Mouse (Mus musculus) c-Kit-positive CD71-positive TER-119-negative erythroid progenitor cells, embryonic 14.5 days (primary cell): ENCODE data around the gene Cnot10.
A peak's percentile ranks its signal among the peaks of the same experiment; 100 is the strongest.

Experiments used
- DNase-seq: peaks from one replicate; pipeline ENCODE4 v3.0.0-alpha.2; 2013; ENCODE audit warnings: low read depth

Cnot10 gene

DNA sequence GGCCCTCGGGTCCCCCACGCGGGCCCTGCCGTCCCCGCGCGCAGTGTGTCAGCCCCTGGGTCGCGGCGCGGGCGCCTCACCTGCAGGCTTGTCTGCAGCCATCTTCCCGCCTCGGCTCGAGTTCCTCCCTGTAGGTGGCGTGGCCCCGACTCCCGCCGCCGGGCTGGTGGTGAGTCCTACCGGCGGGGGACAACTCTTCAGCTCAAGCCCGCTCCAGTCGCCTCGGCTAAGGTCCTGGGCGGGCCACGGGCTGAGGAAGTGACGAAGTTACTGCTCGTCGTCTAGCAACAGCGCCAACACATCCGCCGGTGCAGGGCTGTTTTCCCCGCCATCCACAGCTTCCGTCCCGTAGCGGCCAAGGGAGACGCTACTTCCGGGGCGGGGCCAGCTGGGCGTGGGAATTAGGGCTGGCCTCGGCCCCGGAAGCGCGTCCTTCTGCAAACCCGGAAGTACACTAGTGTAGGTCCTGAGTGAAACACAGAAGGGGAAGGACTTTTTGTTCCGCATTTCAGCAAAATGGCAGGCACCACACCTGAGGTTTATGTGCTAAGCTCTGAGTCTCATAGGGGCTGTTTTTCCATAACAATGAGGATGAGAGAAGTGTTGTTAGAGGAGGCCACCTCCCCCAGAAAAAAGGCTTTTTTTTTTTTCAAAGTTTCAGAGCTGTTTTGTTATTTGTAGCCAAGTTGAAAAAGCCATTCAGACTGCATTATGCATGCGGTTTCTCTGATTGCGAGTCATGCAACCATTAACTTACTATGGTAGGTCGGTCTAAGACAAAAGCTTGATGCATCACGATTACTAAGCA lies at the start of gene Cnot10:
Gene Cnot10 (minus strand): TSS at position 346 of the 808 bp plus-strand sequence.
- peak; percentile 98 for DNase-seq

DNA sequence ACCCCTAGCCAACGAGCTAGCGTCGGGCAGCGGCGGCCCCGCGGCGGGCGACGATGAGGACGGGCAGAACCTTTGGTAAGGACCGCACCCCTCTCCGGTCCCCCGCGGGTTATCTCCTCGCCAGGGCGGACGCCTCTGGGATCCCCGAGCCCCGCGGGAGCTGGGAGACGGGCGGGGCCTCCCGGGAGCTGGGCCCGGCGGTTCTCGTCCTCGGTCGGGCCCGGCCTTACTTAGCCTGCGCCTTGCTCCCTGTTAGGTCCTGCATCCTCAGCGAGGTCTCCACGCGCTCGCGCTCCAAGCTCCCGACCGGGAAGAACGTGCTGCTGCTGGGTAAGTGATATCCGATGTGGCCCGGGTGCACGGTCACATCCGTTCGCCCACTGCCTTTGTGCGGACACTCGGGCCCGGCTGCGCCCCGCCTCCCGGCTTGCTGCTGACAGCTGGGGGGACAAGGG lies 49.0 kb upstream of the Cnot10 start:
- no peak for DNase-seq

GRCm38 (mm10) chr9:114688252-114688952 lies 48.4 kb upstream of the Cnot10 start, which contains the start of gene Dync1li1:
Gene Dync1li1 (plus strand): TSS chr9:114688790.
- peak; percentile 89 for DNase-seq

DNA sequence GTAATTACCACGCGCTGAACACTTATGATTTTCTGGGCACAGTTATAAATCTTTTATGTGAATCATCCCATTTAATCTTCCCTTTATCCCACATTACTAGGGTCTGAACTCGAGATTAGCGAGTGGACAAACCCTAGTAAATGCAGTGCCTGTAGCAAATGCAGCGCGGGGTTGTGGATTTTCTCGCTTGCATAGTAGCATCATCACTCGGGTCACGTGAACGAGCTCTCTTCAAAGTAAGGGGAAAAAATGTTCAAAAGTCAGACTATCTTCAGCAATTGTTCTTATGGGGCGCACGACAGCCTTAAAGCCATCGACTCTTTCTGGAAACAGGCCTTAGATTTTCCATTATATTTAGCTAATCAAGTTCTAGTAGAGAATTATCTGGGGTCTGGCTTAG lies 47.7 kb upstream of the Cnot10 start:
- no peak for DNase-seq

DNA sequence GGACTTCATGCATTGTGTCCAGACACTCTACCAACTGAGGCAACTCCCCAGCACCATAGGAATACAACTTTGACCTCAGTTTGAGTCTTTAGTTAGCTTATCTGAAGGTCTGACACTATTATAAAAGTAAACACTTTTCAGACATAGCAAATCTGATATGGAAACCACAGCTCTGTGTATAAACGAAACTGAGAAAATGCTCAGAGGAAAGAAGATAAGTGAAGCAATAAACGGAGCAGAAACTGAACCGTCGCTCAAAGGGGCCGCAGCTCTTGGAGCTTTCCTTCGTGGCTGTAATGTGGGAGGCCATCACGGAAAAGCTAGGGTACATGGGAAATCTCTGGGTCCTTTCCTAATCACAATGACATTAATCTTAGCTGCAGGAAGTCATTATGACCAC lies 46.3 kb upstream of the Cnot10 start:
- no peak for DNase-seq

- DNase-seq, result no peak
Observed at GRCm38 (mm10) chr9:114682193-114682592, 42.2 kb upstream of the Cnot10 start.

GRCm38 (mm10) chr9:114680531-114680930 lies 40.5 kb upstream of the Cnot10 start:
- no peak for DNase-seq

DNA sequence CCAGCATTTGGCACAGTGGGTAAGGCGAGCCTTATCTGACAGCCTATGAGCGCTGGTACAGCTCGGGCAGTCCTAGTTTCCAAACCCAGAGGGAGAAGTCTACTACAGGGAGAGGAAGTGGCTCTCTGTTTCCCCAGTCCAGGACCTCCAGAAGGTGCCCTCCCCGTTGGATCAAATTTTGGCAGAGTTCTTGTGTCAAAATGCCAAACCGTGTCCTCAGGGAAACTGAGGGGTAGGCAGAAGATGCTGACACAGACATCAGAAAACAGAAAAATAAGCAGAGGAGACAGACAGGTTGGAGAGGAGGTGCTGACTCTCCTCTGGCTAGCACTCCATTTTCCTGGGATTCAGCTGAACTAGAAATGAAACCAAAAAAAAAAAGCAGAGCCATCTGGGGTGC lies 40.0 kb upstream of the Cnot10 start:
- no peak for DNase-seq

- no peak for DNase-seq
Observed at GRCm38 (mm10) chr9:114678576-114678975, 38.6 kb upstream of the Cnot10 start.

DNA sequence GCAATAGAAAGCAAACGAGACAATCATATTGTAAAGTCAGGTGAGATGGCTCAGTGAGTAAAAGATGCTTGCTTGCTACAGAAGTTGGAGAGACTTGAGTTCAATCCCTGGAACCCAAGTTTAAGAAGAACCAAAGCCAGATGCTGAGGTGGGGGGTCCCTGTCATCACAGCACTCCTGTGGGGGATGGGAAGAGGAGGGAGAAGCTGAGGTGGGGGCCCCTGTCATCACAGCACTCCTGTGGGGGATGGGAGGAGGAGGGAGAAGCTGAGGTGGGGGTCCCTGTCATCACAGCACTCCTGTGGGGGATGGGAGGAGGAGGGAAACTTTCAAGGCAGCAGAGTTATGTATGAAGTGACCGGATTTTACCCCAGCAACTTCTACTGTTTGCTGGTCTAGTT lies 33.6 kb upstream of the Cnot10 start:
- DNase-seq, result no peak

DNA sequence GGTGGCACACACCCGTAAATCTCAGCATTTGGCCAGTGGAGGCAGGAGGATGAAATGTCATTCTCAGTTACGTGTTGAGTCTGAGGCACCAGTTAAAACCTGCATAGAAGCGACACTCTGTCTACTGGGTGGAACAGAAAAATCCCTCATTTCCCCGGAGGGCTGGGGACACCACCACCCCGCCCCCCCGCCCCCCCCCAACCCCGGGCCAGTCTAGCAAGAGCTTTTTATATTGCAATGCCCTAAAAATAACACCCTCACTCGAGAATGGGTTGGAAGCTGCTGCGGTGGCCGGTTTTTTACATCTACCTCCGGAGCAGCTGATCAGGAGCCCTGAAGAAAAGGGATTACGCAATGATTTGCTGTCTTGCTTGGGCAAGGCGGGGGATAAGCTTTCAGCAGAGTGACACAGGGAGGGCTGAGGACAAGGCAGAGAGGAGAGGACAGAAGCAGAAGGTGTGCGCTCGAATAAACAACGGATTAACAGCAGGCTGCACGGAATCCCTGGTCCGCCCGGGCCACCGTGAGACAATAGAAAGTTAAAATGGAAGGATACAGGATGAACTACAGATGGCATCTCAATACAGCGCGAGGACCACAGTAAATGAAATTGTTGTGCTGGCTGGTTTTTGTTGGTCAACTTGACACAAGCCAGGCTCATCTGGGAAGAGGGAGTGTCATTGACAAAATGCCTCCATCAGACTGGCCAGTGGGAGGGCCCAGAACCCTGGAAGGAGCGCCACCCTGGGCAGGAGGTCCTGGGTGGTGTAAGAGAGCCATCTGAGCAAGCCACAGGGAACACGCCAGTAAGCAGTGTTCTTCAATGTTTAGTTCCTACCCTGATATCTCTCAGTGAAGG lies 32.9 kb upstream of the Cnot10 start:
- no peak for DNase-seq

DNA sequence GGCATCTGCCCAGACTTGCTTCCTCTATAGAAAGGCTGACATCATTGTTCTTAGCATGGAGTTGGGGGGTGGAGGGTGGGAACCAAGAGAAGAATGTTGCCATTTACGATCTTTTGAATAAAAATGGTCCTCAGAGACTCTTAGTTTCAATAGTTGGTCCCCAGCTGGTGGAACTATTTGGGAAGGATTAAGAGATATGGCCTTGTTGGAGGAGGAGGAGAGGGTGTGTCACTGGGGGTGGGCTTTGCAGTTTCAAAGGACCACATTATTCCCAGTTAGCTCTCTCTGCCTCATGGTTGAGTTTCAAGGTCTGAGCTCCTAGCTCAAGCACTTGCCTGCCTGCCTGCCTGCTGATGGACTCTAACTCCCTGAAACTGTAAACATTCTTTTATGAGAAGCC lies 32.0 kb upstream of the Cnot10 start:
- no peak for DNase-seq

DNA sequence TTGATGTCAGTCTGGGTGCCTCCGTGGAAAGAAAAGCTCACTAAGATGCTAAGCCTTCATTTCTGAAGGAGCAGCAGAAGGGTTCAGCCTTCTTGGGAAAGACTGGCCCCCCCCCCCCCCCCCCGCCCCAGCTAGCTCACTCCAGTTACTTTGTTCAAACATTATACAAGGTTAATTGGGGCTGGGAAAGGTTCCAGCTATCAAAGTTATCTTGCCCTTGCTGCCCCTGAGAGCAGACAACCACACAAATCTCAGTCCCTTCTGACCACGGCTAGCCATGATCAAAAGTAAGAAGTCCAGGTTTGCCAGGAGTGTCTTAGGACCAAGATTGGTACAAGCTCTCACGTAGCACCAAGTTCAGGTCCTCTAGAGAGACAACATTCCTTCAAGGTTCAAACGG lies 29.0 kb upstream of the Cnot10 start:
- no peak for DNase-seq

GRCm38 (mm10) chr9:114668047-114668446 lies 28.1 kb upstream of the Cnot10 start:
- no peak for DNase-seq

- DNase-seq, result no peak
Observed at GRCm38 (mm10) chr9:114666858-114667257, 26.9 kb upstream of the Cnot10 start.

DNA sequence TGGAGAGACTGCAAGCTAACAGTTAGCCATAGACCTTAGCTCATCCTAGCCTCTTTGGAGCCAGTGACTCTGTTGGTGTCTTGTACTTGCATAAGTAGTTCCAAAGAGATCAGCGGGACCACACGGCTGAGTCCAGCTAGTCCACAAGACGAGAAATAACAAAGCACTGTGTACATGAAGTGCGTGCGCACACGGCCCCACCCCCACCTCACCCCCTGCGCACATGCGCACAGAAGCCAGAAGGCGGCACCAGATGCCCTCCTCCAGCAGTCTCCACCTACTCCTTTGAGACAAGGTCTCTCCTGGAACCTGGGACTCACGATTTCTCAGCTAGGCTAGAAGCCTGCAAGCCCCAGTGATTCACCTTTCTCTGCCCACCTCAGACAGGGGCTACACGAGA lies 23.8 kb upstream of the Cnot10 start:
- DNase-seq, result no peak

GRCm38 (mm10) chr9:114661991-114662390 lies 22.0 kb upstream of the Cnot10 start:
- DNase-seq, result no peak

- no peak for DNase-seq
Observed at GRCm38 (mm10) chr9:114660983-114661382, 21.0 kb upstream of the Cnot10 start.

DNA sequence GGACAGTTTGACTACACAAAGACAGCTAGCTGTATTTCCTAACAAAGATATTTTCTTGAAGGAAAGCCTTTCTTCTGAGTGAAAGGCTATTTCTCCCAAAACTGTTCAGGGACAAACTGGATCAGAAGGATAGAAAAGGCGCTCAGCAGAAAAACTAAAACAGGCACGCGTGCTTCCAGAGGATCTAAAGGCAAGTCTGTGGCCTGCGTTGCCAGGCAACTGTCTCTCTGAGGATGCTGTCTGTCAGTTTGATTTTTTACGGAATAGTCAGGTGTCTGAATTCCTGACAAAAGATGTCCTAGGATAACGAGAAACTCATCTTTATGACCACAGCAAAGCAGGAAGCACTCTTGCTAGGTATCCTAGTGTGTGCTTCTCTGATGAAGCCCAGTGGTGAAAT lies 20.5 kb upstream of the Cnot10 start:
- DNase-seq, result no peak

GRCm38 (mm10) chr9:114656701-114657100 lies 16.7 kb upstream of the Cnot10 start:
- no peak for DNase-seq

- DNase-seq, result no peak
Observed at GRCm38 (mm10) chr9:114655356-114655755, 15.4 kb upstream of the Cnot10 start.

DNA sequence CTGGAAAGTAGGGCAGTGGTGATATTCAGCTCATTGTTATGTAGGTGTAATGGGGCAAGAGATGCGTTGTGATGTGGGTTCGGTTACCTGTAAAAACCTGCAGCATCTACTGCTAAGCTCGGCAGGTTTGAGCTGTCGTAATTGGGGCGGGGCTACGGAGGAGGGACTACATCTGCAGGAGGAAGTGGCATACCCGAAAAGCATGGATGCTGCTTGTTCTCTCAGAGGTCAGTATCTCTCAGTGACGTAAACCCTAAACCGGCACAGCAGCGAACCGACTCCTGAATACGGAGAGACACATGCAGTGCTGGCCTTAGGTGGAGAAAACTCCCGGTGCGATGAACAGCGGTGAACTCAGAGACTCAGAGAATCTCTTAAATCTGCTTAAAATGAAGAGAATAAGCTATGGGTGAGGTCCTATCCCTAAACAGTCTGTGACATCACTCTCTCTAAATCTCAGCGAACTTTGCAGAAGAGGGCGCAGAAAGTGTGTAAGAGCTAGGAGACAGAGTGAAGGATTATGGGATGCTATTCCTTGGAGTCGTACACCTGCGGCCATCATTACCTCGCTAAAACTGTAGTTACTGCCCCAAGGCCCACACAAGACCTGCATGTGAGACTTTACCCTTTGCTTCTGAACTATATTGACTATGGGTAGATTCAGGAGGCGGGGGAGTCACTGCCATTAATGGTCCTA lies 11.1 kb upstream of the Cnot10 start:
- DNase-seq, result no peak
